Comparison of ENCODE assay signal across 20 mouse cellular contexts in genomic region chr11:55121430-55121829, GRCm38 (mm10). TPM values are rescaled to one million over a fixed set of nuclear protein-coding genes. Genes with fewer than 3 reads are reported as not detected.
A peak's percentile ranks its signal among the peaks of the same experiment; 100 is the strongest.
DNase-seq lines count a peak whose midpoint lies in the region; ATAC-seq and TF ChIP-seq lines count a peak whose summit lies in the region.
"Had no signal": no experiment of that assay in that cellular context is flagged by ENCODE, and none has a peak within 500 bp of the region (broad histone marks: within the 10 kb centered on the region; RNA-seq: fewer than 3 reads in every experiment).

No protein-coding gene starts in this region.

- peak overlapping the region; percentile 65 for H3K27ac ChIP-seq in heart, embryonic 16.5 days (ENCODE audit: low read length)
- H3K27ac ChIP-seq in liver, embryonic 12.5 days, result peak overlapping the region; percentile 59
- no peak overlapping the region for H3K27ac ChIP-seq in liver, embryonic 11.5 days (ENCODE audit: low read depth, low read length)
- H3K27ac ChIP-seq in thymus, adult 2 months (ENCODE audit: control insufficient read depth, insufficient read depth, low read length), result peak overlapping the region; percentile 100
- H3K27ac ChIP-seq: heart, adult 2 months; hindbrain, embryonic 10.5 days; midbrain, embryonic 13.5 days; neural tube, embryonic 12.5 days had no signal

- TF ChIP-seq POLR2A in thymus, adult 2 months (IDR thresholded peaks at IDR 0.05; ENCODE audit: control insufficient read depth, extremely low read depth, insufficient read depth, low read length, poor library complexity), result no peak

- H3K9ac ChIP-seq in heart, embryonic 16.5 days (ENCODE audit: low read length), result no peak overlapping the region
- H3K9ac ChIP-seq in liver, embryonic 12.5 days, result no peak overlapping the region
- no peak overlapping the region for H3K9ac ChIP-seq in liver, embryonic 11.5 days (ENCODE audit: low read depth, low read length)
- H3K9ac ChIP-seq: limb, embryonic 12.5 days; midbrain, embryonic 13.5 days; neural tube, embryonic 12.5 days had no signal

- no peak for ATAC-seq in heart, embryonic 16.5 days (replicated peaks; ENCODE audit: extremely low read depth, insufficient read depth, low FRiP score)
- no peak for ATAC-seq in liver, embryonic 12.5 days
- ATAC-seq in liver, embryonic 11.5 days (replicated peaks; ENCODE audit: low FRiP score), result no peak
- ATAC-seq: forebrain, embryonic 16.5 days; midbrain, embryonic 13.5 days had no signal

- H3K4me2 ChIP-seq in heart, embryonic 16.5 days (ENCODE audit: low read depth, low read length), result no peak overlapping the region
- H3K4me2 ChIP-seq in liver, embryonic 12.5 days, result no peak overlapping the region
- H3K4me2 ChIP-seq in liver, embryonic 11.5 days, result no peak overlapping the region
- H3K4me2 ChIP-seq: limb, embryonic 12.5 days; midbrain, embryonic 13.5 days; neural tube, embryonic 12.5 days had no signal

- TF ChIP-seq CTCF in thymus, adult 2 months (IDR thresholded peaks at IDR 0.05; ENCODE audit: borderline replicate concordance, control insufficient read depth, extremely low read depth, insufficient read depth, low read length, poor library complexity), result no peak

- no peaks in the 10 kb centered on the region for H3K36me3 ChIP-seq in heart, embryonic 16.5 days (ENCODE audit: control insufficient read depth, insufficient read depth)
- no peaks in the 10 kb centered on the region for H3K36me3 ChIP-seq in liver, embryonic 12.5 days
- H3K36me3 ChIP-seq in liver, embryonic 11.5 days (ENCODE audit: control insufficient read depth, insufficient read depth, low read length), result no peaks in the 10 kb centered on the region
- no peaks in the 10 kb centered on the region for H3K36me3 ChIP-seq in thymus, adult 2 months (ENCODE audit: control insufficient read depth, insufficient read depth, low read length)
- H3K36me3 ChIP-seq: hindbrain, embryonic 10.5 days; limb, embryonic 12.5 days; midbrain, embryonic 13.5 days; neural tube, embryonic 12.5 days had no signal

- no peaks in the 10 kb centered on the region; the same call in none of the 2 replicates for H3K9me3 ChIP-seq in heart, embryonic 16.5 days (replicated peaks; ENCODE audit: control insufficient read depth, low read length)
- H3K9me3 ChIP-seq in liver, embryonic 12.5 days (replicated peaks), result no peaks in the 10 kb centered on the region; the same call in 1 of the 2 replicates
- H3K9me3 ChIP-seq in liver, embryonic 11.5 days (ENCODE audit: control insufficient read depth, low read length), result no peaks in the 10 kb centered on the region
- H3K9me3 ChIP-seq: hindbrain, embryonic 10.5 days had no signal

- no peaks in the 10 kb centered on the region for H3K27me3 ChIP-seq in heart, embryonic 16.5 days (ENCODE audit: control insufficient read depth, insufficient read depth, low read length)
- H3K27me3 ChIP-seq in liver, embryonic 12.5 days (replicated peaks), result no peaks in the 10 kb centered on the region
- no peaks in the 10 kb centered on the region for H3K27me3 ChIP-seq in liver, embryonic 11.5 days (replicated peaks; ENCODE audit: control insufficient read depth, insufficient read depth, low read length)
- H3K27me3 ChIP-seq in thymus, adult 2 months (ENCODE audit: control insufficient read depth, insufficient read depth, low read length), result no peaks in the 10 kb centered on the region
- H3K27me3 ChIP-seq: limb, embryonic 12.5 days; midbrain, embryonic 13.5 days; neural tube, embryonic 12.5 days had no signal

- H3K4me1 ChIP-seq in heart, embryonic 16.5 days (ENCODE audit: control insufficient read depth, insufficient read depth, low read length), result no peaks in the 10 kb centered on the region
- H3K4me1 ChIP-seq in liver, embryonic 12.5 days, result peaks cover 12% of the 10 kb centered on the region
- H3K4me1 ChIP-seq in liver, embryonic 11.5 days (replicated peaks; ENCODE audit: control insufficient read depth, insufficient read depth, low read length), result 0 out of 2 replicates have a peak, but pooled peaks cover 3% of the 10 kb centered on the region
- peaks cover 9% of the 10 kb centered on the region for H3K4me1 ChIP-seq in thymus, adult 2 months (replicated peaks; ENCODE audit: control insufficient read depth, insufficient read depth, low read length)
- H3K4me1 ChIP-seq: hindbrain, embryonic 10.5 days; limb, embryonic 12.5 days; midbrain, embryonic 13.5 days; neural tube, embryonic 12.5 days had no signal

- DNase-seq in heart, postnatal 36 days, result no peak
- no peak for DNase-seq in liver, embryonic 11.5 days (ENCODE audit: low spot score)
- DNase-seq in thymus, adult 2 months, result peak; percentile 24
- no peak for DNase-seq in thymus, postnatal 10 days (ENCODE audit: low spot score in 2 of 2)
- DNase-seq in embryo, embryonic 11 days, result no peak
- DNase-seq in left cerebral cortex, postnatal 36 days (ENCODE audit: low spot score in 2 of 2), result no peak
- DNase-seq: cerebellum, postnatal 14 days; kidney, adult 2 months; kidney, postnatal 4 days; lung, postnatal 10 days had no signal

- 81% methylated on average over 1 of the region's 1 CpGs for WGBS in heart, embryonic 16.5 days
- WGBS in liver, embryonic 12.5 days (ENCODE audit: insufficient replicate concordance), result 68% methylated on average over 1 of the region's 1 CpGs
- WGBS in liver, embryonic 11.5 days, result 84% methylated on average over 1 of the region's 1 CpGs
- WGBS in thymus, adult 2 months, result 63% methylated on average over 1 of the region's 1 CpGs

- intact Hi-C loops in heart, postnatal 36 days (cut with DNase I), result no loop called here
- intact Hi-C loops in left cerebral cortex, postnatal 36 days (cut with DNase I), result no loop called here

- H3K4me3 ChIP-seq in heart, embryonic 16.5 days (ENCODE audit: low read length), result no peak overlapping the region
- H3K4me3 ChIP-seq in liver, embryonic 12.5 days, result no peak overlapping the region
- no peak overlapping the region for H3K4me3 ChIP-seq in liver, embryonic 11.5 days (ENCODE audit: low read depth, low read length)
- peak overlapping the region; percentile 9; the same call in 1 of the 2 replicates for H3K4me3 ChIP-seq in thymus, adult 2 months (ENCODE audit: control insufficient read depth, insufficient read depth, low read length)
- H3K4me3 ChIP-seq: heart, adult 2 months; hindbrain, embryonic 10.5 days; limb, embryonic 12.5 days; midbrain, embryonic 13.5 days; neural tube, embryonic 12.5 days had no signal

RNA-seq across cellular contexts. Expression of gene Gm2a, which starts 23.5 kb away (rescaled TPM):
- polyA plus RNA-seq in heart, embryonic 16.5 days (2015; fragmentation: Nextera tagmentation; extraction: Ambion mirVana), result 36.7 and 38.5 TPM in 2 replicates
- total RNA-seq in heart, postnatal 36 days (2021), result 10 to 100 TPM; 10.8 to 11.8 TPM
- 10.7 and 11.4 TPM in 2 replicates for polyA plus RNA-seq in liver, embryonic 12.5 days (2016; fragmentation: Nextera tagmentation; extraction: Ambion mirVana)
- polyA plus RNA-seq in liver, embryonic 11.5 days (2014; fragmentation: Nextera tagmentation; extraction: Ambion mirVana), result 13.9 and 15.9 TPM in 2 replicates
- 37.2 and 39.9 TPM in 2 replicates for polyA plus RNA-seq in thymus, adult 2 months (2012; rRNA removed)
- total RNA-seq in left cerebral cortex, postnatal 36 days (2021), result 10 to 100 TPM; 34.3 to 41.6 TPM

RNA-seq across cellular contexts. Expression of gene Slc36a3, which starts 30.1 kb away (rescaled TPM):
- polyA plus RNA-seq in heart, embryonic 16.5 days (2015; fragmentation: Nextera tagmentation; extraction: Ambion mirVana), result not detected in 2 replicates
- total RNA-seq in heart, postnatal 36 days (2021), result not detected
- not detected in 2 replicates for polyA plus RNA-seq in liver, embryonic 12.5 days (2016; fragmentation: Nextera tagmentation; extraction: Ambion mirVana)
- not detected in 2 replicates for polyA plus RNA-seq in liver, embryonic 11.5 days (2014; fragmentation: Nextera tagmentation; extraction: Ambion mirVana)
- polyA plus RNA-seq in thymus, adult 2 months (2012; rRNA removed), result 0.48 and 0.74 TPM in 2 replicates
- total RNA-seq in left cerebral cortex, postnatal 36 days (2021), result not detected
- total RNA-seq: gastrocnemius, adult 8-10 months; heart, adult 2 months had no signal
- polyA plus RNA-seq: embryonic facial prominence, embryonic 11.5 days; forebrain, embryonic 16.5 days; heart, adult 2 months; hindbrain, embryonic 10.5 days; limb, embryonic 12.5 days; midbrain, embryonic 13.5 days; neural tube, embryonic 12.5 days had no signal

RNA-seq across cellular contexts. Expression of gene Ccdc69, which starts 43.5 kb away (rescaled TPM):
- 22.6 and 25.1 TPM in 2 replicates for polyA plus RNA-seq in heart, embryonic 16.5 days (2015; fragmentation: Nextera tagmentation; extraction: Ambion mirVana)
- total RNA-seq in heart, postnatal 36 days (2021), result 1 to 10 TPM; 7.6 to 8.0 TPM
- polyA plus RNA-seq in liver, embryonic 12.5 days (2016; fragmentation: Nextera tagmentation; extraction: Ambion mirVana), result 1.0 and 1.2 TPM in 2 replicates
- polyA plus RNA-seq in liver, embryonic 11.5 days (2014; fragmentation: Nextera tagmentation; extraction: Ambion mirVana), result 1.2 and 1.4 TPM in 2 replicates
- 13.9 and 16.5 TPM in 2 replicates for polyA plus RNA-seq in thymus, adult 2 months (2012; rRNA removed)
- under 1 TPM in 1 of 2 experiments, not detected in 1; 0.25 TPM for total RNA-seq in left cerebral cortex, postnatal 36 days (2021)
- polyA plus RNA-seq: midbrain, embryonic 13.5 days had no signal
